Mouse (Mus musculus) CD4-positive, CD25-positive, alpha-beta regulatory T cell (primary cell): Measurements from ENCODE around the gene Adamts3. TPM values are rescaled to one million over a fixed set of nuclear protein-coding genes. Genes with fewer than 3 reads are reported as not detected.

Experiments
- polyA plus RNA-seq: library from polyadenylated mRNA; unstranded; fragments of 100-300 nt; shearing (Covaris generic); gene quantifications from one replicate; pipeline ENCODE4 v1.2.1, GENCODE M21; 2017

Adamts3 gene
- 0.48 TPM for polyA plus RNA-seq

DNA sequence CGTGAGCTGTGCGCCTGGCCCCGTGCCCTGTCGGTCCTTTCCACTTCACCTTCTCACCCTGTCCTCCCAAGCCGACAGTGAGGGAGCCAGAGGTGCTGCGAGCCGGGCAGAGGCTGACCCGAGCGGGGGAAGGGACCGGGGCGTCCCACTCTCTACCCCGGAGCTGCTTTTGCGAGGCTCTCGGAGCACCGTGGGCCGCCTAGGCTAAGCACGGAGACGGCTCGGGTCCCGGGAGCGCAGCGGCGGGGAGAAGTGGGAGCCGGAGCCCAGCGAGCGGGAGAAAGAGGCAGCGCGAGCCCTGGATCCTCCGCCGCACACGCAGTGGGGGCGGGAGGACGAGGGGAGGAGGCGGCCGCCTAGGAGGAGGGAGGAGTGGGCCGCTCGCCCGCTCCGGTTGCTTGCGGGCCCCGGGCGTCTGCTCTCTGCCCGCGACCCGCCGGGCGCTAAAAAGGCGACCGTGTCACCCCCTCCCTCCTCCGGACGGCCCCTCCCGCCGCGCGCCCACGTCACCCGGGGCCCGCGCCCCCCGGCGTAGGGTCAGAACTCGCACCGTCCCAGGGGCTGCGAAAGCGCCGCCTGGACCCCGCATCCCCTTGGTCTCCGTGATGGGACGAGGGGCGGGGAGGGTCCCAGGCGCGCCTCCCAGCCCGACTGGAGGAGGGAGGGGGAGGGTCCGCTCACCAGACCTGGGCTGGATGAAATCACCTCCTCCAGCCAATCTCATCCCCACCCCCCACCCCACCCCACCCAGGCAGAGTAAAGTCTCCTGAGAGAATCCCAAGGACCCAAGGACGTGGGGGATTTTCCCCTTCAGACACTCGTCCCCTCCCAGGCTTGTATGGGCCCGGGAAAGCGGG, at the start of gene Adamts3:
Adamts3 (minus strand) TSS at position 284 of the 857 bp plus-strand sequence.

